Mouse (Mus musculus) heart, postnatal 0 days (tissue): Measurements from ENCODE around the gene Tas2r103. TPM values are rescaled to one million over a fixed set of nuclear protein-coding genes. Genes with fewer than 3 reads are reported as not detected.

Source experiments
- ATAC-seq: fragments of 200-750 bp; cut with Nextera tagmentation; 2 replicates; pipeline ENCODE4 v1.8.0; 2017; ENCODE audit warnings: low read depth, moderate number of reproducible peaks, moderate library complexity; ENCODE audit not compliant: insufficient read depth
- DNase-seq: peaks from one replicate; pipeline ENCODE4 v3.0.0-alpha.2; 2016; ENCODE audit warnings: low spot score
- H3K27ac ChIP-seq: fragments of 300-500 bp; sonication (generic); 2 replicates; pipeline ENCODE4 v1.5.1; 2014; ENCODE audit warnings: low read depth, mild to moderate bottlenecking
- H3K27me3 ChIP-seq: fragments of 300-500 bp; sonication (generic); 2 replicates; pipeline ENCODE4 v1.6.1; 2014; ENCODE audit warnings: low read length, mixed read lengths; ENCODE audit not compliant: control insufficient read depth, insufficient read depth
- H3K36me3 ChIP-seq: fragments of 300-500 bp; sonication (generic); replicated peaks from 2 replicates; pipeline ENCODE4 v1.6.1; 2014; ENCODE audit warnings: low read length, mixed read lengths; ENCODE audit not compliant: control insufficient read depth, insufficient read depth
- H3K4me1 ChIP-seq: fragments of 300-500 bp; sonication (generic); 2 replicates; pipeline ENCODE4 v1.6.1; 2014; ENCODE audit warnings: antibody characterized with exemption; ENCODE audit not compliant: control insufficient read depth, insufficient read depth
- H3K4me2 ChIP-seq: fragments of 300-500 bp; sonication (generic); 2 replicates; pipeline ENCODE4 v1.6.1; 2014; ENCODE audit warnings: low read depth, mild to moderate bottlenecking, low read length, moderate library complexity
- H3K4me3 ChIP-seq: fragments of 300-500 bp; sonication (generic); 2 replicates; pipeline ENCODE4 v1.5.1; 2014; ENCODE audit warnings: low read depth, low read length
- H3K9ac ChIP-seq: fragments of 300-500 bp; sonication (generic); replicated peaks from 2 replicates; pipeline ENCODE4 v1.6.1; 2014; ENCODE audit warnings: low read depth, low read length, mixed read lengths
- H3K9me3 ChIP-seq: fragments of 300-500 bp; sonication (generic); replicated peaks from 2 replicates; pipeline ENCODE4 v1.6.1; 2016; ENCODE audit warnings: low read length; ENCODE audit not compliant: control insufficient read depth
- CTCF ChIP-seq: IDR thresholded peaks from 2 replicates; pipeline ENCODE4 v1.5.1; 2016; ENCODE audit warnings: antibody characterized with exemption, control low read depth, low read depth
- EP300 ChIP-seq: IDR thresholded peaks from 2 replicates; pipeline ENCODE4 v1.6.1; 2016; ENCODE audit warnings: antibody characterized with exemption, low read depth
- whole genome bisulfite sequencing: fragments of 180-500 bp; shearing (Covaris S2); extraction: QIAGEN DNeasy Blood & Tissue Kit; methylation state at CpG from one replicate; pipeline ENCODE4 v1.1.7; 2014; 5-methylcytosine and 5-hydroxymethylcytosine counted together
- polyA plus RNA-seq: library from polyadenylated mRNA; unstranded; fragments of >200 nt; fragmentation: Nextera tagmentation; extraction: Ambion mirVana; gene quantifications from 2 replicates; pipeline ENCODE4 v1.2.1, GENCODE M21; 2015
- total RNA-seq: library from RNA; depleted of rRNA; stranded (reverse); fragments of >200 nt; gene quantifications from 2 replicates; pipeline ENCODE4 v1.2.3, GENCODE M21; 2014; ENCODE audit warnings: low replicate concordance; rRNA removed

Tas2r103 gene
- total RNA-seq (3.1 TPM in 1 of 2 replicates, not detected in the other), polyA plus RNA-seq (not detected in 2 replicates)

DNA sequence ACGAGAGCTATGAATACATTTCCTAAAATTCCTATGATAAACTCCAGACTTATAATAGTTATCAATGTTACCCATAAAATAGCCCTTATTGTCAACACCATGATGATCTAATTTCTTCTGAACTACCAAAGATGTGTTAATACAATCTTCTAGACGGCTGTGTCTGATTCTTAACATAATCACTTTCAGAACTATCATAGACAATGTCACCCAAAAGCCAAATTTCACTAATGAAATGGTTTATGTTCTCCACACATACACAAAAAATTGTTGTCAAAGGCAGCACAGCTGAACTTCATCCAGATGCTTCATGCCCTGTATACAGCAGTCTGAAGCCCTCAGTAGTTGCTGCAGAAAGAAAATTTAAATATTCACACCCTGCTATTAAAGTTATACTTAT, at the start of gene Tas2r103:
Tas2r103 (minus strand) TSS at position 101 of the 400 bp plus-strand sequence.
- Histone ChIP-seq H3K4me1 (no peaks in the 10 kb centered on the region), H3K36me3 (no peaks in the 10 kb centered on the region), H3K27ac (no peak within 1 kb of the TSS), H3K9me3 (no peaks in the 10 kb centered on the region), H3K27me3 (no peaks in the 10 kb centered on the region), H3K9ac (no peak within 1 kb of the TSS), H3K4me2 (no peak within 1 kb of the TSS), H3K4me3 (no peak within 1 kb of the TSS)
- WGBS: 53% methylated on average over 2 of the region's 2 CpGs
- ATAC-seq: no peak
- no peak for TF ChIP-seq CTCF
- no peak for TF ChIP-seq EP300
- DNase-seq: no peak

DNA sequence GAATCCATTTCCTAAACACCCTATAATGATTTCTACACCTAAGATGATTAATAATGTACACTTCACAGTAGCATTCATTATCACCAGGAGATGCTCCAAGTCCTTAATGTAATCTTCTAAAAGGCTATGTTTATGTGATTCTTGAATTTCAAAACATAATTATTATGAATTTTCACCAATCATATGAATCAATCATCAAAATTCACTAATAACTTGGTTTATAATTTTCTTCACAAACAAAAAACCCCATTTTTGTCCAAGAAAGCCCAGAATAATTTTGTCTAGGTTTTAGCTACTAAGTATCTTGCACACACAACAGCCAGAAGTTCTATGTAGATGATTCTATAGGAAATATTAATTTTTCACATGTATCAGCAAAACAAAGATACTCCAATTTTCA, 18.8 kb upstream of the Tas2r103 start, which contains the start of gene Tas2r140:
Tas2r140 (minus strand) TSS at position 101 of the 400 bp plus-strand sequence.
- no peaks in the 10 kb centered on the region for H3K27me3 ChIP-seq
- no peak within 1 kb of the TSS for H3K4me3 ChIP-seq
- H3K27ac ChIP-seq: no peak within 1 kb of the TSS
- H3K4me2 ChIP-seq: no peak within 1 kb of the TSS
- no peaks in the 10 kb centered on the region for H3K9me3 ChIP-seq
- DNase-seq: no peak
- no peaks in the 10 kb centered on the region for H3K4me1 ChIP-seq
- no peak for TF ChIP-seq CTCF
- no peak for TF ChIP-seq EP300
- H3K36me3 ChIP-seq: no peaks in the 10 kb centered on the region
- no peak within 1 kb of the TSS for H3K9ac ChIP-seq
- ATAC-seq: no peak

Other genes starting within 250 kb of the Tas2r103 start
- gene Tas2r117, start 234.3 kb downstream of the Tas2r103 start, total RNA-seq: not detected in 2 replicates
- not detected in 2 replicates for gene Tas2r117, start 234.3 kb downstream of the Tas2r103 start, polyA plus RNA-seq
- not detected in 2 replicates for gene Tas2r123, start 190.0 kb downstream of the Tas2r103 start, total RNA-seq
- gene Tas2r123, start 190.0 kb downstream of the Tas2r103 start, polyA plus RNA-seq: not detected in 2 replicates
- not detected in 2 replicates for gene Tas2r116, start 181.7 kb downstream of the Tas2r103 start, total RNA-seq
- not detected in 2 replicates for gene Tas2r116, start 181.7 kb downstream of the Tas2r103 start, polyA plus RNA-seq
- gene Tas2r110, start 169.1 kb downstream of the Tas2r103 start, total RNA-seq: not detected in 2 replicates
- not detected in 2 replicates for gene Tas2r110, start 169.1 kb downstream of the Tas2r103 start, polyA plus RNA-seq
- gene Tas2r113, start 144.1 kb downstream of the Tas2r103 start, total RNA-seq: not detected in 2 replicates
- gene Tas2r113, start 144.1 kb downstream of the Tas2r103 start, polyA plus RNA-seq: not detected in 2 replicates
- gene Tas2r125, start 127.5 kb downstream of the Tas2r103 start, total RNA-seq: not detected in 2 replicates
- gene Tas2r125, start 127.5 kb downstream of the Tas2r103 start, polyA plus RNA-seq: not detected in 2 replicates
- not detected in 2 replicates for gene Tas2r129, start 86.0 kb downstream of the Tas2r103 start, total RNA-seq
- gene Tas2r129, start 86.0 kb downstream of the Tas2r103 start, polyA plus RNA-seq: not detected in 2 replicates
- gene Tas2r131, start 79.2 kb downstream of the Tas2r103 start, total RNA-seq: not detected in 2 replicates
- gene Tas2r131, start 79.2 kb downstream of the Tas2r103 start, polyA plus RNA-seq: not detected in 2 replicates
- not detected in 2 replicates for gene Tas2r109, start 56.1 kb downstream of the Tas2r103 start, total RNA-seq
- gene Tas2r109, start 56.1 kb downstream of the Tas2r103 start, polyA plus RNA-seq: not detected in 2 replicates
- not detected in 2 replicates for gene Tas2r140, start 18.7 kb upstream of the Tas2r103 start, total RNA-seq
- gene Tas2r140, start 18.7 kb upstream of the Tas2r103 start, polyA plus RNA-seq: not detected in 2 replicates
- 111 and 163 TPM in 2 replicates for gene Smim10l1, start 67.8 kb upstream of the Tas2r103 start, total RNA-seq
- 91.2 and 103 TPM in 2 replicates for gene Smim10l1, start 67.8 kb upstream of the Tas2r103 start, polyA plus RNA-seq